Mouse (Mus musculus) hindbrain, embryonic 10.5 days (tissue): ENCODE measurements around the gene Lgals1. TPM values are rescaled to one million over a fixed set of nuclear protein-coding genes. Genes with fewer than 3 reads are reported as not detected.
A peak's percentile ranks its signal among the peaks of the same experiment; 100 is the strongest.

ENCODE experiments used
- DNase-seq: peaks from one replicate; pipeline ENCODE4 v3.0.0-alpha.2; 2017; ENCODE audit warnings: low spot score
- H3K27ac ChIP-seq: fragments of 300-500 bp; sonication (generic); 2 replicates; pipeline ENCODE4 v1.5.1; 2016; ENCODE audit warnings: mild to moderate bottlenecking, moderate library complexity
- H3K27me3 ChIP-seq: fragments of 300-500 bp; sonication (generic); 2 replicates; pipeline ENCODE4 v1.6.1; 2016; ENCODE audit warnings: mild to moderate bottlenecking; ENCODE audit not compliant: poor library complexity, insufficient read depth, severe bottlenecking
- H3K36me3 ChIP-seq: fragments of 300-500 bp; sonication (generic); 2 replicates; pipeline ENCODE4 v1.6.1; 2016; ENCODE audit warnings: mild to moderate bottlenecking, moderate library complexity
- H3K4me1 ChIP-seq: fragments of 300-500 bp; sonication (generic); replicated peaks from 2 replicates; pipeline ENCODE4 v1.6.1; 2016; ENCODE audit warnings: mild to moderate bottlenecking
- H3K4me3 ChIP-seq: fragments of 300-500 bp; sonication (generic); 2 replicates; pipeline ENCODE4 v1.5.1; 2016; ENCODE audit warnings: mild to moderate bottlenecking, moderate library complexity
- H3K9me3 ChIP-seq: fragments of 300-500 bp; sonication (generic); 2 replicates; pipeline ENCODE4 v1.6.1; 2016; ENCODE audit warnings: mild to moderate bottlenecking, moderate library complexity
- WGBS: fragments of 180-500 bp; shearing (Covaris S2); methylation state at CpG from one replicate; pipeline ENCODE4 v1.1.7; 2016; 5-methylcytosine and 5-hydroxymethylcytosine counted together
- polyA plus RNA-seq: library from polyadenylated mRNA; unstranded; fragments of >200 nt; fragmentation: Nextera tagmentation; extraction: Ambion mirVana; gene quantifications from 2 replicates; pipeline ENCODE4 v1.2.1, GENCODE M21; 2016

Lgals1 gene
- polyA plus RNA-seq, 1 experiment from 2014 or later: 403 TPM

- peaks cover 45% of the 10 kb centered on the region for H3K36me3 ChIP-seq
- H3K4me3 ChIP-seq: peak overlapping the region; percentile 90
- no peak for DNase-seq
- H3K9me3 ChIP-seq: no peaks in the 10 kb centered on the region
- peak overlapping the region; percentile 96 for H3K27ac ChIP-seq
- no peaks in the 10 kb centered on the region; the same call in 1 of the 2 replicates for H3K27me3 ChIP-seq
- peaks cover 47% of the 10 kb centered on the region for H3K4me1 ChIP-seq
- 48% methylated on average over 8 of the region's 8 CpGs for WGBS
These were observed 11.5 kb upstream of the Lgals1 start for GRCm38 (mm10) chr15:78914823-78915659.

DNA sequence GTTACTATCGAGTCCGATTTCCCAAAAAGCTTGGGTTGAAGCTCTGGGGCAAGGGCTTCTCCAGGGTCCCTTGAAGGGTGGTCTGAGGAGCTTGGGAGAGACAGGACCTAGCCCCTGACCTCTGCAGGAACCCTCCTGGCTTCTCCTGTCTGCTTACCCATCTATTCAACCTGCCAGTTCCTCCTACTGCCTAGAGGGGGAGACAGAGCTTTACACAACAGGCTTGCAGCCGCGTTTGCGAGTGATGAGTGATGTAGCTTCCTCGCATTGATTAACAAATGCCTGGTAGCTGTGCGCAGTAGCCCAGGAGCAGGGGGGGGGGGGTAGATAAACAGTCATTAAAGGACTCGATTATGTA, 10.9 kb upstream of the Lgals1 start:
- 5% methylated on average over 8 of the region's 8 CpGs for WGBS
- H3K27ac ChIP-seq: peak overlapping the region; percentile 37; the same call in 1 of the 2 replicates
- DNase-seq: peak; percentile 73
- H3K9me3 ChIP-seq: no peaks in the 10 kb centered on the region
- H3K36me3 ChIP-seq: peaks cover 47% of the 10 kb centered on the region
- H3K4me3 ChIP-seq: peak overlapping the region; percentile 90
- H3K27me3 ChIP-seq: no peaks in the 10 kb centered on the region; the same call in 1 of the 2 replicates
- H3K4me1 ChIP-seq: peaks cover 47% of the 10 kb centered on the region

GRCm38 (mm10) chr15:78916052-78916826, 10.3 kb upstream of the Lgals1 start:
- Histone ChIP-seq H3K27me3 (no peaks in the 10 kb centered on the region; the same call in 1 of the 2 replicates), H3K9me3 (no peaks in the 10 kb centered on the region), H3K27ac (peak overlapping the region; percentile 67), H3K36me3 (peaks cover 43% of the 10 kb centered on the region), H3K4me3 (peak overlapping the region; percentile 90), H3K4me1 (peaks cover 47% of the 10 kb centered on the region)
- 52% methylated on average over 12 of the region's 12 CpGs for WGBS
- no peak for DNase-seq

GRCm38 (mm10) chr15:78918126-78918525, 8.4 kb upstream of the Lgals1 start:
- Histone ChIP-seq H3K9me3 (no peaks in the 10 kb centered on the region), H3K4me1 (peaks cover 41% of the 10 kb centered on the region), H3K27ac (0 out of 2 replicates have a peak overlapping the region, but pooled peaks have one; percentile 23), H3K4me3 (no peak overlapping the region), H3K36me3 (peaks cover 39% of the 10 kb centered on the region), H3K27me3 (no peaks in the 10 kb centered on the region; the same call in 1 of the 2 replicates)
- DNase-seq: no peak
- WGBS: 94% methylated on average over 23 of the region's 23 CpGs

DNA sequence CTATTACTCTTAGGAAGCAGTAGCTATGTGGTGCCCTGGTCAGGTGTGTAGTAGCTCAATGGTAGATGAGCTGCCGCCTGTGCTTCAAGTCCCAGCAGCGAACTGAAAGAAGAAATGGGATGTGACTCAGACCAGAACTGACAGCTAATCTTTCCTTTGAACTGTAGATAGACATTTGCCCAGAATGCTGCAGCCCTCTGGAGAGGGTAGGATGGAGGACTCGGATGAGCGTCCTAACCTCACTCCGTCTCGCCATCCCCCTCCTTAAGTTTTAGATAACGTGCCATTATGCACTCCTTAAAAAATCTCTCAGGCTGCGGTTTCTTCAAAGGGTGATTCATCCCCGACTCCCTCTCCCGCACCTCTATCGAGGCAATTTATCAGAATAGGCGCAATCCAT, 6.6 kb upstream of the Lgals1 start:
- WGBS: 86% methylated on average over 12 of the region's 12 CpGs
- Histone ChIP-seq H3K27me3 (no peaks in the 10 kb centered on the region; the same call in 1 of the 2 replicates), H3K4me1 (peaks cover 34% of the 10 kb centered on the region), H3K27ac (no peak overlapping the region), H3K9me3 (no peaks in the 10 kb centered on the region), H3K4me3 (no peak overlapping the region), H3K36me3 (peaks cover 39% of the 10 kb centered on the region)
- no peak for DNase-seq

- DNase-seq: no peak
- 85% methylated on average over 7 of the region's 7 CpGs for WGBS
- Histone ChIP-seq H3K4me3 (no peak overlapping the region), H3K27ac (0 out of 2 replicates have a peak overlapping the region, but pooled peaks have one; percentile 1), H3K4me1 (peaks cover 42% of the 10 kb centered on the region), H3K27me3 (peaks cover 13% of the 10 kb centered on the region), H3K36me3 (peaks cover 22% of the 10 kb centered on the region), H3K9me3 (no peaks in the 10 kb centered on the region)
These were observed 3.8 kb upstream of the Lgals1 start for GRCm38 (mm10) chr15:78922700-78923099.

- no peak overlapping the region for H3K4me3 ChIP-seq
- peaks cover 47% of the 10 kb centered on the region for H3K4me1 ChIP-seq
- H3K27me3 ChIP-seq: peaks cover 15% of the 10 kb centered on the region
- 72% methylated on average over 6 of the region's 6 CpGs for WGBS
- H3K9me3 ChIP-seq: no peaks in the 10 kb centered on the region
- no peak for DNase-seq
- H3K36me3 ChIP-seq: peaks cover 15% of the 10 kb centered on the region
- 0 out of 2 replicates have a peak overlapping the region, but pooled peaks have one; percentile 1 for H3K27ac ChIP-seq
These were observed 2.9 kb upstream of the Lgals1 start for GRCm38 (mm10) chr15:78923585-78923984.

- Histone ChIP-seq H3K4me1 (peaks cover 47% of the 10 kb centered on the region), H3K9me3 (no peaks in the 10 kb centered on the region), H3K27ac (peak overlapping the region; percentile 76; the same call in 1 of the 2 replicates), H3K27me3 (peaks cover 15% of the 10 kb centered on the region), H3K36me3 (peaks cover 12% of the 10 kb centered on the region; the same call in 1 of the 2 replicates), H3K4me3 (no peak overlapping the region)
- 35% methylated on average over 8 of the region's 8 CpGs for WGBS
- no peak for DNase-seq
These were observed 1.4 kb upstream of the Lgals1 start for GRCm38 (mm10) chr15:78925129-78925528.

DNA sequence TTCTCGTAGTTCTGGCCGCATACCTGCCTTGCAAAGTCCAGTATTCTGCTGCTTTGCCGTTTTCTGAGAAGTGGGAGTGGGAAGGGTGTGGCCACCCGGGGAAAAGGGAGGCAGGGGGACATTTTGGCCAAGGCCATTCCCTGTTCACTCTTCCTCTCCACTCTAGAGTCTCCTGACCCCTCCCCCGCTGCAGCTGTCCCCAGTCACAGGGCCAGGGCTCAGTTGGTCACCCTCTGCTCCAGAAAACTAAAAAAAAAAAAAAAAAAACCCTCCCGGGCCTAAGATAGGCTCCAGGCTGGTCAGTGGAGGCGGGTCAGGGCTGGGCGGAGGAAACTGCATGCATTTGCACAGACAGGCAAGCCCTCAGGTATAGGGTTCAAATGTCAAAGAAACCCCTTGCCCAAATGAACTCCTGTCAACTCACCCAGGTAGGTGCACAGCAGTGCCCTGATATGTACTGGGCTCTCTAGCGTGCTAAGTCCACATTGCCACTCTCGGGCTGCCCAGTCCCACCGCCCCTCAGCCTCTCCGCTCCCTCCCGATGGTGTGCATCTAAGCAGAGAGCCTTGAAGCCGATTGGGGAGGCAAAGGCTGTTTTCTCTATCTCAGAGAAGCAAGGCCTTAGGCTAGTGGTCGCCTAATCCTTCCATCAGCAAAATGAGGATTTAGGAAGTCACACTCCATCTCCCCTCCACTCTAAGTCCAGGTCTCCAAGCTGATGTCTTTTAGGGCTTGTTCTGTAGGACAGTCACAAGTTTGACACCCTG, 679 bp downstream of the Lgals1 start:
- Histone ChIP-seq H3K9me3 (no peaks in the 10 kb centered on the region), H3K27me3 (peaks cover 15% of the 10 kb centered on the region), H3K27ac (peak overlapping the region; percentile 76), H3K36me3 (peaks cover 11% of the 10 kb centered on the region; the same call in 1 of the 2 replicates), H3K4me1 (peaks cover 47% of the 10 kb centered on the region), H3K4me3 (peak overlapping the region; percentile 47)
- 20% methylated on average over 15 of the region's 15 CpGs for WGBS
- peak; percentile 29 for DNase-seq

GRCm38 (mm10) chr15:78927788-78928457, 1.4 kb downstream of the Lgals1 start:
- H3K4me3 ChIP-seq: peak overlapping the region; percentile 47
- DNase-seq: peak; percentile 83
- H3K27ac ChIP-seq: peak overlapping the region; percentile 76
- WGBS: under 1% methylated on average over 32 of the region's 35 CpGs
- H3K36me3 ChIP-seq: peaks cover 11% of the 10 kb centered on the region; the same call in 1 of the 2 replicates
- peaks cover 15% of the 10 kb centered on the region for H3K27me3 ChIP-seq
- no peaks in the 10 kb centered on the region for H3K9me3 ChIP-seq
- peaks cover 47% of the 10 kb centered on the region for H3K4me1 ChIP-seq

- Histone ChIP-seq H3K4me1 (peaks cover 45% of the 10 kb centered on the region), H3K4me3 (peak overlapping the region; percentile 47; the same call in 1 of the 2 replicates), H3K27me3 (peaks cover 15% of the 10 kb centered on the region), H3K36me3 (peaks cover 11% of the 10 kb centered on the region; the same call in 1 of the 2 replicates), H3K9me3 (no peaks in the 10 kb centered on the region), H3K27ac (peak overlapping the region; percentile 76)
- DNase-seq: no peak
- WGBS: 52% methylated on average over 8 of the region's 8 CpGs
These were observed 2.0 kb downstream of the Lgals1 start for GRCm38 (mm10) chr15:78928539-78928938.
